In the genomic region with DNA sequence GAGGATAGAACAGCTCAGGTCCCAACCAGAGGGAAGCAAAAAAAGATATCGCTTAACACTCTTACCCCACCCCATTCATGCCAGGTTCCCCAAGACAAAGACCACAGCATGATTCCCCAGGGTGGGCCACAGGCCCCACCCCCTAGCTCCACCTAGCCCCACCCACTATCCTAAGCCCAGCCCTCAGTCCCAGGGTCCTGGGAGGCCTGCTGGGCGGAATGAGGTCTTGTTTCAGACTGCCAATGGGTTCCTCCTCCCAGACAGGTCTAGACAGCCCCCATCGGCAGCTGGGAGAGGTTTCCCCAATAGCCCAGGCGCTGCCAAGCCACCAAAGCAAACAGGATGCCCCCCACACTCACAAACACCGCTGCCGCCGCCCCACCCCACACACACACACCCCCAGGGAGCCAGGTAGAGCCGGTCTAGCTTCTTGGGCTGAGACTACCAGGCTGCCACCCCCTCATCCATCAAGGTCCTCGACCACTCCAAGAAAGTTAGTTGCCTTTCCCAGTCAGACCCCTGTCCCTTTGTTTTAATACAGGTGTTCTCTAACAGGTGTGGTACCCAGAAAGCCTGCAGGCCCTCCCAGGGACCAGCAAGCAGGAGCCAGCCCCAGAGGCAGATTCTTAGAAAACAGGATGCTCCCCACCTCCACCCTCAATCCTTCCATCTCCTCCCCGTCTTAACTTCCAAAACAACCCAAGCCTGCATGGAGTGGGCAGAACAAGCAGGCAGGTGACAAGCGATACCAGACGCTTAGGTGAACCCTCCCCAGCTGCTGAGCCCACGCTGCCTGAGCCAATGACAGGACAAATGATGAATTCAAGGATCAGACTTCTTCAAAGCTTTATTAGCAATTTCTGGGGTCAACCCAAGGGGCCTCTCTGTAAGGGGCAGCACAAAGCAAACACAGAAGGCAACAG, we compare ENCODE assay signal across 1 mouse cellular context.
TF ChIP-seq lines count a peak whose summit lies in the region.

No protein-coding gene starts in this region.

TF ChIP-seq in ES-E14, 5 proteins besides CTCF, POLR2A, EP300 and RAD21:
- no peak for TF ChIP-seq MAFK (IDR thresholded peaks at IDR 0.05; ENCODE audit: insufficient read depth, low read depth, low read length)
- TF ChIP-seq HCFC1 (IDR thresholded peaks at IDR 0.05; ENCODE audit: borderline replicate concordance, insufficient read depth, low read length), result no peak
- no peak for TF ChIP-seq ZC3H11A (IDR thresholded peaks at IDR 0.05; ENCODE audit: borderline replicate concordance, low read depth, low read length)
- TF ChIP-seq ZNF384 (IDR thresholded peaks at IDR 0.05; ENCODE audit: low read depth, low read length), result no peak
- no peak for TF ChIP-seq CHD2 (IDR thresholded peaks at IDR 0.05; ENCODE audit: low read depth, low read length)
